Mouse (Mus musculus) neural tube, embryonic 14.5 days (tissue): ENCODE data around the gene Galr3. TPM values are rescaled to one million over a fixed set of nuclear protein-coding genes. Genes with fewer than 3 reads are reported as not detected.

ENCODE experiments used
- ATAC-seq: fragments of 200-750 bp; cut with Nextera tagmentation; 2 replicates; pipeline ENCODE4 v1.8.0; 2017; ENCODE audit warnings: low read depth, mild to moderate bottlenecking, moderate TSS enrichment, moderate library complexity
- H3K27ac ChIP-seq: fragments of 300-500 bp; sonication (generic); 2 replicates; pipeline ENCODE4 v1.5.1; 2014; ENCODE audit warnings: low read depth, mild to moderate bottlenecking, control low read depth, low read length, moderate library complexity, mixed read lengths
- H3K27me3 ChIP-seq: fragments of 300-500 bp; sonication (generic); 2 replicates; pipeline ENCODE4 v1.6.1; 2014; ENCODE audit warnings: low read length; ENCODE audit not compliant: control insufficient read depth, insufficient read depth
- H3K36me3 ChIP-seq: fragments of 300-500 bp; sonication (generic); 2 replicates; pipeline ENCODE4 v1.6.1; 2014; ENCODE audit warnings: low read length, mixed read lengths; ENCODE audit not compliant: control insufficient read depth, insufficient read depth
- H3K4me1 ChIP-seq: fragments of 300-500 bp; sonication (generic); 2 replicates; pipeline ENCODE4 v1.6.1; 2014; ENCODE audit warnings: low read length; ENCODE audit not compliant: control insufficient read depth, insufficient read depth
- H3K4me2 ChIP-seq: fragments of 300-500 bp; sonication (generic); 2 replicates; pipeline ENCODE4 v1.6.1; 2014; ENCODE audit warnings: mild to moderate bottlenecking, low read depth, low read length, control low read depth
- H3K4me3 ChIP-seq: fragments of 300-500 bp; sonication (generic); 2 replicates; pipeline ENCODE4 v1.5.1; 2014; ENCODE audit warnings: low read depth, low read length, control low read depth, mixed read lengths
- H3K9ac ChIP-seq: fragments of 300-500 bp; sonication (generic); replicated peaks from 2 replicates; pipeline ENCODE4 v1.6.1; 2014; ENCODE audit warnings: low read depth, mild to moderate bottlenecking, control low read depth, low read length, mixed read lengths
- H3K9me3 ChIP-seq: fragments of 300-500 bp; sonication (generic); 2 replicates; pipeline ENCODE4 v1.6.1; 2016; ENCODE audit warnings: low read length; ENCODE audit not compliant: control insufficient read depth
- WGBS: fragments of 180-500 bp; shearing (Covaris S2); extraction: QIAGEN DNeasy Blood & Tissue Kit; methylation state at CpG from one replicate; pipeline ENCODE4 v1.1.7; 2014; 5-methylcytosine and 5-hydroxymethylcytosine counted together
- polyA plus RNA-seq: library from polyadenylated mRNA; unstranded; fragments of >200 nt; fragmentation: Nextera tagmentation; extraction: Ambion mirVana; gene quantifications from 2 replicates; pipeline ENCODE4 v1.2.1, GENCODE M21; 2014

Gene Galr3
- polyA plus RNA-seq = not detected in 2 replicates

DNA sequence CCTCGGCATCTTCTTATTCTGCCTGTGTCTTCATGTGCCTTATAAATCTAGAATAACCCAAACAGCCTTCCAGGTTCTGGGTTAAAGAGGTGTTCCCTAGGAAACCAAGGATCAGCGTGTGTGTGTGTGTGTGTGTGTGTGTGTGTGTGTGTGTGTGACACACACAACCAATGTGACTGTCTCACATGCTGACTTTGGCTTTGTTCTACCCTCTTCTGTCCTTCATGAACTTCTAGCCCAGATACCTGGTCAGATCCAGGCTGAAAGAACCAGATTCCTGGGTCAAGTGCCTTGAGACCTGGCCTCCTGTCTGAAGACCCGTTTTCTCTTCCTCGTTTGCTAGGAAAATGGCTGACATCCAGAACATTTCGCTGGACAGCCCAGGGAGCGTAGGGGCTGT lies at the start of gene Galr3:
Gene Galr3, plus strand, starts transcription at position 301 of the 400 bp plus-strand sequence.
- H3K36me3 ChIP-seq = no peaks in the 10 kb centered on the region
- ATAC-seq = no peak
- H3K9me3 ChIP-seq = no peaks in the 10 kb centered on the region
- H3K27ac ChIP-seq = peak within 1 kb of the TSS; percentile 28; the same call in 1 of the 2 replicates
- peaks cover 10% of the 10 kb centered on the region; the same call in 1 of the 2 replicates for H3K4me1 ChIP-seq
- WGBS = 78% methylated on average over 5 of the region's 6 CpGs
- peaks cover 27% of the 10 kb centered on the region for H3K27me3 ChIP-seq
- H3K4me2 ChIP-seq = peak within 1 kb of the TSS; percentile 89
- peak within 1 kb of the TSS; percentile 52 for H3K4me3 ChIP-seq
- H3K9ac ChIP-seq = peak within 1 kb of the TSS; percentile 67

DNA sequence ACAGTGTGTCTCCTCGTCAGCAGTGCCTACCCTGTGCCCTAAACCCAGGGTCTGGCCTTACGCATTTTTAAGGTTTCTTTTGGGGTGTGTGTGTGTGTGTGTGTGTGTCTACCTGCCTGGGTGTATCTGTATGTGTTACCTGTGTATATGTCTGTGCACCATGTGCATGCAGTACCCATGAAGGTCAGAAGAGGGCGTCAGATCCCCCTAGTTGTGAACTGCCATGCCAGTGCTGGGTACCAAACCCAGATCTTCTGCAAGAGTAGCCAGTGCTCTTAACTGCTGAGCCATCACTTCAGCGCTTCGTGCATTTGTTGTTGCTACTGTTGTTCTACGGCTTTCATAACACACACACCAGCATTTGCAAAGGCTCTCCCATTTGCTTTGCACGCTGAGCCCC lies 49.5 kb upstream of the Galr3 start:
- ATAC-seq = no peak
- H3K27me3 ChIP-seq = no peaks in the 10 kb centered on the region
- H3K4me2 ChIP-seq = no peak overlapping the region
- 92% methylated on average over 7 of the region's 7 CpGs for WGBS
- H3K4me1 ChIP-seq = peaks cover 11% of the 10 kb centered on the region
- no peak overlapping the region for H3K4me3 ChIP-seq
- peaks cover 40% of the 10 kb centered on the region for H3K36me3 ChIP-seq
- H3K27ac ChIP-seq = no peak overlapping the region
- H3K9me3 ChIP-seq = no peaks in the 10 kb centered on the region
- H3K9ac ChIP-seq = no peak overlapping the region

GRCm38 (mm10) chr15:78992925-78993324 lies 48.8 kb upstream of the Galr3 start:
- ATAC-seq = no peak

GRCm38 (mm10) chr15:78995916-78996315 lies 45.8 kb upstream of the Galr3 start:
- no peaks in the 10 kb centered on the region for H3K4me1 ChIP-seq
- WGBS = 93% methylated on average over 4 of the region's 4 CpGs
- H3K36me3 ChIP-seq = peaks cover 34% of the 10 kb centered on the region
- H3K9ac ChIP-seq = no peak overlapping the region
- H3K27me3 ChIP-seq = no peaks in the 10 kb centered on the region
- no peak for ATAC-seq
- H3K27ac ChIP-seq = no peak overlapping the region
- H3K9me3 ChIP-seq = no peaks in the 10 kb centered on the region
- no peak overlapping the region for H3K4me3 ChIP-seq
- H3K4me2 ChIP-seq = no peak overlapping the region

More at GRCm38 (mm10) chr15:78992925-78993324, 48.8 kb upstream of the Galr3 start:
- 95% methylated on average over 24 of the region's 24 CpGs for WGBS
- Histone ChIP-seq H3K36me3 (peaks cover 40% of the 10 kb centered on the region), H3K9ac (no peak overlapping the region), H3K27ac (no peak overlapping the region), H3K4me1 (peaks cover 6% of the 10 kb centered on the region), H3K27me3 (no peaks in the 10 kb centered on the region), H3K4me3 (no peak overlapping the region), H3K9me3 (no peaks in the 10 kb centered on the region), H3K4me2 (no peak overlapping the region)

GRCm38 (mm10) chr15:78996663-78997062 lies 45.0 kb upstream of the Galr3 start:
- no peak overlapping the region for H3K4me3 ChIP-seq
- H3K27ac ChIP-seq = no peak overlapping the region
- 96% methylated on average over 3 of the region's 3 CpGs for WGBS
- H3K4me2 ChIP-seq = no peak overlapping the region
- H3K9me3 ChIP-seq = no peaks in the 10 kb centered on the region
- peaks cover 36% of the 10 kb centered on the region for H3K36me3 ChIP-seq
- no peak overlapping the region for H3K9ac ChIP-seq
- no peak for ATAC-seq
- H3K27me3 ChIP-seq = no peaks in the 10 kb centered on the region
- no peaks in the 10 kb centered on the region for H3K4me1 ChIP-seq

- Histone ChIP-seq H3K9me3 (no peaks in the 10 kb centered on the region), H3K27ac (no peak overlapping the region), H3K36me3 (peaks cover 40% of the 10 kb centered on the region), H3K27me3 (no peaks in the 10 kb centered on the region), H3K4me3 (no peak overlapping the region), H3K4me2 (no peak overlapping the region), H3K9ac (no peak overlapping the region), H3K4me1 (no peaks in the 10 kb centered on the region)
- no peak for ATAC-seq
- WGBS = 74% methylated on average over 8 of the region's 8 CpGs
Measured at GRCm38 (mm10) chr15:78998348-78998747, 43.3 kb upstream of the Galr3 start.

DNA sequence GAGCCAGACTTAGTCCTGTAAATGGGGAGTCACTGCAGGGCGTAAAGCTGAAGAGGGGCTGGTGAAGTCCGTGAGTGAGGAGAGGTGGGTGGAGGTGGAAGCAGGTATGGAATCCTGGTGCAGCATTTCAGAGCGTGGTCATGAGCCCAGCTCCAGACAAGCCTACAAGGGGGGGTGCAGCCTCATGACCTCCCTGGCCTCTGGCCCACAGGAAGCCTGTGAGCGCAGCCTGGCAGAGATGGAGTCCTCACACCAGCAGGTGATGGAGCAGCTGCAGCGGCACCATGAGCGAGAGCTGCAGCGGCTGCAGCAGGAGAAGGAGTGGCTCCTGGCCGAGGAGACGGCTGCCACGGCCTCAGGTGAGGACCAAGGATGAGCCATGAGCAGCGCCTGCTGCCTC lies 42.1 kb upstream of the Galr3 start:
- Histone ChIP-seq H3K36me3 (peaks cover 37% of the 10 kb centered on the region), H3K9ac (no peak overlapping the region), H3K27me3 (no peaks in the 10 kb centered on the region), H3K4me1 (no peaks in the 10 kb centered on the region), H3K4me3 (no peak overlapping the region), H3K27ac (no peak overlapping the region), H3K4me2 (no peak overlapping the region), H3K9me3 (no peaks in the 10 kb centered on the region)
- 83% methylated on average over 11 of the region's 11 CpGs for WGBS
- no peak for ATAC-seq

- ATAC-seq = no peak
- Histone ChIP-seq H3K27ac (no peak overlapping the region), H3K27me3 (no peaks in the 10 kb centered on the region), H3K36me3 (peaks cover 39% of the 10 kb centered on the region), H3K4me3 (no peak overlapping the region), H3K9me3 (no peaks in the 10 kb centered on the region), H3K4me1 (no peaks in the 10 kb centered on the region), H3K4me2 (no peak overlapping the region), H3K9ac (no peak overlapping the region)
- 77% methylated on average over 7 of the region's 7 CpGs for WGBS
Measured at GRCm38 (mm10) chr15:79000357-79000791, 41.3 kb upstream of the Galr3 start.

DNA sequence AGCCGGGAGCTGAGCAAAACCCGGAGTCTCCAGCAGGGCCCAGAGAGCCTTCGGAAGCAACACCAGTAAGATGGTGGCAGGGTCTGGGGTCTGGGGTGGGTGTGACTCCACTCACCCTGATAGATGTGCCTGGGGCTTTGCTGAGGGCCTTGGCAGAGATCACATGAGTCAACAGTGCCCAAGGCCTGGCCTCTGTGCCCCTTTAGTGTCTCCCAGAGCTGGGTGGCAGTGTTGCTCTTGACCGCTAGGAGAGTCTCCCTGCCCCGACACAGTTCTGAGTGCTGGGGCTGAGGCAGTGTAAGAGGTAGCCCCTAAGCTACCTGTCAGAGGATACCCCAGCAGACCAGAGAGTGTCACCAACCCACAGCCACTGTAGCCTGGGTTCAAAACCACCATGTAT lies 40.1 kb upstream of the Galr3 start:
- ATAC-seq = no peak
- Histone ChIP-seq H3K27ac (no peak overlapping the region), H3K4me2 (no peak overlapping the region), H3K27me3 (no peaks in the 10 kb centered on the region), H3K4me3 (no peak overlapping the region), H3K4me1 (no peaks in the 10 kb centered on the region), H3K36me3 (peaks cover 42% of the 10 kb centered on the region), H3K9me3 (no peaks in the 10 kb centered on the region), H3K9ac (no peak overlapping the region)
- 94% methylated on average over 5 of the region's 5 CpGs for WGBS
